Mouse (Mus musculus) left cerebral cortex, postnatal 36 days (tissue): ENCODE results near the gene Samt3. TPM values are rescaled to one million over a fixed set of nuclear protein-coding genes. Genes with fewer than 3 reads are reported as not detected.

Experiments
- DNase-seq, 2 experiments: peaks; one replicate each; pipeline ENCODE4 v3.0.0; 2021 to 2022; ENCODE audit warnings: low spot score in 2 of 2, mixed read lengths in 1 of 2
- intact Hi-C: fragments of 180-260 bp; cut with DNase I; formaldehyde crosslinking; loops from one replicate; pipeline ENCODE4 v1.15.1; 2025
- total RNA-seq, 2 experiments: library from RNA; stranded (reverse); gene quantifications; 2 replicates each; pipeline ENCODE4 v1.2.3; 2021

Gene Samt3
- not detected for total RNA-seq

DNA sequence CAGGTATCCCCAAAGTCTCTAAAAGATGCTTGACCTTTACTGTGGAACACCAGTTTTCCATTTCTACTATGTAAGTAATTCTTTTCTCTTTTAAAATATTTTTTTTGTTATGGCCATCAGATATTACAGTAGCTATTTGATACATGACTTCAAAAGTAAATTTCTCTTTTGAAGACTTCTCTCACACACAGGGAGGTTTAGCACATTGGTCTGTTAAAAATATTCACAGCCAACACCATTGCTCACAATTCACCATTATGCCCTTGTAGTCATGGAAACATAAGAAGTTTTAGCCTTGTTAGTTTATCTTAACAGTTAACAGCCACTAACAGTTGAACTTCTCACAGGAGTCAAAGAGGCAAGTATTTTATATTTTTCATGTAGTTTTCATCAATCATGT is at the start of gene Samt3:
Gene Samt3 (plus strand): TSS at position 301 of the 400 bp plus-strand sequence.
- DNase-seq, result no peak
- intact Hi-C loops, result no loop called here

DNA sequence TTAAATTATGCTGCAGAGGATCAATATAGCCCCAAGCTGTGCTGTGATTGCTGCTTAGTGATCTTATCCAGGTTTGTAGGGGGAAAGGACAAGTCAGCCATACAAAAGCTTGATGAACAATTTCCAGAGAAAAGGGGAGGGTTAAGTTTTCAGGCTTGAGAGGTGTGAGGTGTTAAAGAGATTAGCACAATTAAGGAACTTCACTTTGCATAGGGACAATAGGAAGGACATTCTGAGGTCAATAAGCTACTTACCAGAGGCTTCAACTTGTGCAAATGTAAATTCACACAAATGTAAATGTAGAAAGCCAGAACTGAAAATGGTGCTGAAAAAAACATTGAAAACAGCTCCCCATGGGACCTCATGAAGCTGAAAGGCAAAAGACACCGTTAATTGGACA is 27.4 kb upstream of the Samt3 start:
- intact Hi-C loops, result no loop called here
- no peak for DNase-seq

DNA sequence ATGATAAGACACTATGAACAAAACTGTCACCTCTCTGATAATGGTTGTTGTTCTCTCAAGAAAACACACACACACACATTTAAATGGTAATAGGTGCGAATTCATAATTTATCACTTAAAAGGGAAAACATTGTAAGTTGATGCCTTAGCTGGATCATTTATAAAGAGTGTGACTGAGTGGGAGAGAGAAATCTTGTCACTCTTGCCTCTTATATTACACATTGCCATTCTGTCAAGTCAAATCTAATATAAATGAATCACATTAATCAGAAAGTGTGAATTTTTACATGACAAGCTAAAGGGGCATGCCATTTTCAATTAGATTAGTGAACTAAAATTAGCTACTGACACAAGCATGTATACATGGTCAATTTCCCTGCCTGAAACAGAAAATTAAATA is 44.7 kb downstream of the Samt3 start:
- no peak for DNase-seq
- intact Hi-C loops, result no loop called here

Other genes starting within 250 kb of the Samt3 start
- under 1 TPM; 0.12 to 0.14 TPM for gene 5430427O19Rik, start 173.8 kb upstream of the Samt3 start, total RNA-seq
- under 1 TPM in 1 of 2 experiments, not detected in 1; 0.23 TPM for gene Nr0b1, start 147.6 kb downstream of the Samt3 start, total RNA-seq